Mouse (Mus musculus) ovary, postnatal 10 days (tissue): ENCODE measurements around the gene Unc5c.

Source experiments
- DNase-seq: peaks from one replicate; pipeline ENCODE4 v3.0.0; 2022; ENCODE audit warnings: low spot score

Unc5c gene

DNA sequence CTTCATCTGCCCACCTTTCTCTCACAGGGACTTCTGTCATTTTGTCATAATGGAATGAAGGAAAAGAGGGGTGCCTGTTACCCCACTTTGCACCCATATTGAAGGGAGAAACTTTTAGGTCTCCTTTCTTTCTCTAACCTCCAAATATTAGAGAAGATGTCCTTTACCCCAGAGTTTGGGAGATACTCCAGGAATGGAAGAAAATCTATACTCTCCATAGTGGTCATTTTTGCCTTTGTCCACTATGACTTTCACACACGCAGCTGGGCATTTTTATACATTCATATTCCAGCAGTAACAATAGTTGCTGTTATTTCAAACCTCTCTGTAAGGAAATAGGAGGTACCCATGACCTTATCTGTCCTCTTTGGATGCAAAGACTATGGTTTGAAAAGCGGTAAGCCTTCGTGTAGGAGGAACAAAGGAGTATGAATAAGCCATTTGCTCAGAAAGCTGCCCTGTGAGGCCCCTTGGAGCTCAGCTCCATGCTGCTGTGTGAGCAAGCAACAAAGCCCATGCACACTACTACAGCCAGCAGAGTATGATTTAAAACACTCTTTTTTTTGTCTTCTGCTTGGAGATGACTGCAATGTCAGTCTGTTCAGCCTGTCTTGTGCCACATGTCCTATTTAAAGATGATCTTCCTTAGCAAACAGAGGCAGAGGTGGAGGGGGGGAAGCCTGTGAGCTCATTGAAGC is 353.7 kb downstream of the Unc5c start:
- DNase-seq, result no peak

GRCm38 (mm10) chr3:141819331-141819941 is 354.4 kb downstream of the Unc5c start:
- DNase-seq, result no peak

GRCm38 (mm10) chr3:141828301-141828700 is 363.3 kb downstream of the Unc5c start:
- no peak for DNase-seq

DNA sequence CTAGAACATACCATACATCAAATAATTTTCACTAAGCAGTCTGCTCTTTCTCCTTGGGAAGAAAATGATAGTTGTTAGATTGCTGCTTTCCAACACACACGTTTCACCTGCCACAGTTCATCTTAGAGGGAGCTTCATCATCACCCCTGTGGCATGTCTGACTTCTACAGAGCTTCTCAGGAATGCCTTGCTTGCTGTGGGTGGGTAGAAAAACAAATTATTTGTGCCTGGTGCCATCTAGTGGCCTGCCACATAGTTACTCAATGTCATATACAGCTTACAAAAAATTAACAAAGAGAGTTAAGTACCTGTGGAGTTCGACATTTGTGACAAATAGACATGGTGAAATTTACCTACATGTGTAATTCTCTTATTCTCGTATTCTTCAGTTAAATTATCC is 366.1 kb downstream of the Unc5c start:
- DNase-seq, result peak; percentile 7

- no peak for DNase-seq
These were observed 373.8 kb downstream of the Unc5c start for GRCm38 (mm10) chr3:141838864-141839263.

GRCm38 (mm10) chr3:141849206-141849605 is 384.2 kb downstream of the Unc5c start:
- DNase-seq, result no peak

DNA sequence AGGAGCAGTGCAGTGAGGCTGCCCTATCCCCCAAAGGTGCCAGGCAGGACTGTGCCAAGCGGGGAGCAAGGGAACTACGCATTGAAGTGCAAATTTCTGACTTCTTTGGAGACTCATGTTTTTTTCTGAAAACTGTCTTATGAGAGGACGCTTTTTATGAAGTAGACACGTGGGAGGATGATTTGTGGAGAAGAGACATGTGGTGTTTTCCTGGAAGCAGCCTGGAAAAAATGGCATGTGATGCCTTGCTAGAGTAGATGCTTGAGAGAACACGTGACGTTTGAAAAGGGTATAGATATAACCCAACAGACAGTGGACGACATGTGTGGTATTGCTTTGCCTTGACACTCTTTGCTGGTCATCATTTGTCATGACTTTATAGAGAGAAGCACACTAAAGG is 385.1 kb downstream of the Unc5c start:
- DNase-seq, result no peak

DNA sequence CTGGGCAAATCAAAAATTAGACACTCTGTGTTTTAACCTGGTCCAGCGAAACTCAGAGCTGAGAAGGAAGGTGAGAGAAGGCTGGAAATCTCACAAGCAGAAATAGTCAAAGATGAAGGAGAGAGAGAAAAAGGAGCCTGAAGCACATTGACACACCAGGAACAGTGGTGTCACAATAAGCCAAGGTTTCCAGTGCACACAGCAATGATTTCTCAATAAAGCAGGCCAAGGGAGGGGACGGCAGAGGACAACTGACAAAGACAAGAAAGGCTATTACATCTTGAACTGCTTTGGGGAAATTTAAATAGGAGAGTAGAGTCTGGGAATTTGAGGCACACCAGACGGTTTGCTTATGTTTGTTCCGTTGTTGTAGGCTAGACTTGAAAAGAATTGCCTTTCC is 389.3 kb downstream of the Unc5c start:
- no peak for DNase-seq

DNA sequence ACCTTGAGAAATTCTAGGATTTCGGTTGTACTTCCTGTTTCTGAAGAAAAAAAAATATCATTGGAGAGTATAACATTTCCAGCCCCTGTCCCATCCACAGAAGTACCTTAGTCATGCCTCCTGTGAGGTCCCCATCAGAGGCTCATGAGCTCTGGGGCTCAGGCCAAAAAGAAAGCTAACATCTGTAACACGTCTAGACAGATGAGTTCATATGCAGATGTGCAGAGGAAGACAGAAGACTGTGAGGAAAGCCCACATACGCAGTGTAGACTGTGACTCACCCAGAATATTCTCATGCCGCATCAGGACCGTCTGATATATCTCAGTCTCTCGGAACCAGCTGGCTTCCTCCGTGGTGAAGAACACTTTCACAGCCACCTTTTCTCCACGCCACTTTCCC is 392.1 kb downstream of the Unc5c start:
- DNase-seq, result no peak

DNA sequence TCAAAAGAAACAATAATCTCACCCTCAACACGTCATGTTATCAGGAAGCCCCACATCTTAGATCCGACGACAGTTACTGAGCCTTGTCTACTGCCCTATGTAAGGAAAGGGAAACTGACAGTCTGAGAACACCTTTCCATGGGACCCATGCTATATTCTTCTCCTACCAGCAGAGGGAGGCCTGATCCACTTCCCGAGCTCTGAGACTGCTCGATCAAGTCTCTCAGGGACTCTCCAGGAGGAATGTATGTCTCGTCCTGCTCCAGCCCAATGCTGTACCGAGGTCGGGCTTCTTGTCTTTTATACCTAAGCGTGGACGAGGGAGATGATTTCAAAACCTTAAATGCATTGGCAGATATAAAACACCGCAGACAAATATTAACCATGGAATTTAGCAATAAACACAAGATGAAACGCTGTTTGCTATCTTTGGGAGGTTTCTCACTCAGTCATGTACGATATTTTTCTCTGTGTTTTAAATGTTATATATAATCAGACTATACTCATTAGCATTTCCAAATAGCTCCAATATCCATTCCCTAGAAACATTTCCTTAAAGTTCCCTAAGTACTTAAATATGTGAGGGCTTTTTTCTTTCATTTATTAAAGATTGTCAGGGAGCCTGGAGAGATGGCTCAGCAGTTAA is 397.9 kb downstream of the Unc5c start:
- peak; percentile 2 for DNase-seq

DNA sequence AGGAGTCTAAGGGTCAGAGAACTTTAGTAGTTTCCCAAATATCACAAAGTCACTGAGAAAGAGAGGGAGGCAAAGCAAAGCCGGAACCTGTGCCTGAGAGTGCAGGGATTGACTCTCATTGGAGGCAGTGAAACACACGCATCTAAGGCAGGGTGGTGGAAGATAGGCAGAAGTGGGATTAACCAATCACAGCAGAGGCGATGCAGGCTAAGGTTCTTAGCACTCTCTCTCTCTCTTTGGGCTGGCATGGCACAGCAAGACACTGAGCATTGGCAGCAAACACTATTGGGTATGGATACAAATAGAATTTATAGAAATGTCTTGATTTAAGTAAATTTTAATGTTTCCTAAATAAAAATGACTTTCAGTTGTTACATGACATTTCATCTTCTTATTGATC is 406.8 kb downstream of the Unc5c start:
- no peak for DNase-seq

GRCm38 (mm10) chr3:141872337-141873042 is 407.5 kb downstream of the Unc5c start:
- DNase-seq, result no peak

DNA sequence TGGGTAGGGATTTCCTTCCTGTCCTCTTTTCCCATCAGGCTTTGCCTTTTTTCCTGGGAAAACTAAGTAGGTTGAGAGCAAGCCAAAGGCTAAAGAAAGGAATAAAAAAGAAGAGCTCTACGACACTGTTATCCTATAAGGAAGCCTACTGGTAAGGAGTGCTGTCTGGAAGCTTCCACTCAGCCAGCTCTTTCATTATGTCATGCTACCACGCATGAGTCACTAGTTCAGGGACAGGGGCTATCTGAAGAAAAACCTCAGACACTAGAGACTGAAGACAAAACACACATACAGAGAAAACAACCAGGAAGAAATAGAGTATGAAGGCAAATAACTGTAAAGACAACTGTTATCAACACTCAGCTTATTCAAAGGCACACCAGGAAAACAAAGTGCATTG is 417.5 kb downstream of the Unc5c start:
- DNase-seq, result no peak

DNA sequence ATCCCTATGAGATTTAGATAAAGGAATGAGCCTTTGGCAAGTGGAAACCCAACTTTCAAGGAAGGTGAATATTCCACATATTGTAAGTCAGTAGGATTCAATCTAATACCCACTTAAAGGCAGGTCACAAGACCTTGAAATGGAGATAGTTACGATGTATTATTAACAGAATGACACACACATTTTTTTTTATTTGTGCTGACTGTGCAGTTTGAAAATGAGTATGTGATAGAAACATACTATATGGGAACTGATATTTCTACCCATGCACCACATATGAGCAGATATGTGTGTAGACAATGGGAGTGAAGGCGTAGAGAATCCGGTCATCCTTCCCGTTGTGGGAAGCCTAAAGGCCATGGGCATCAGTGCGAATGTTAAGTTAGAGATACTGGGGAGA is 419.2 kb downstream of the Unc5c start:
- no peak for DNase-seq
